Mouse (Mus musculus) cerebellum, adult 2 months (tissue): ENCODE results near the gene Zfpm1.

Experiments
- CTCF ChIP-seq: fragments of 200-500 bp; IDR thresholded peaks from 2 replicates; pipeline ENCODE4 v1.5.1; 2011; ENCODE audit warnings: low read depth, mild to moderate bottlenecking, control low read depth, low read length, moderate library complexity, borderline replicate concordance; ENCODE audit not compliant: insufficient read depth
- POLR2A ChIP-seq: fragments of 200-500 bp; IDR thresholded peaks from 2 replicates; pipeline ENCODE4 v1.6.1; 2011; ENCODE audit warnings: low read length, control low read depth, borderline replicate concordance; ENCODE audit not compliant: insufficient read depth

- no peak for TF ChIP-seq CTCF
- no peak for TF ChIP-seq POLR2A
Observed at GRCm38 (mm10) chr8:122360696-122361416, 78.9 kb downstream of the Zfpm1 start, which contains the start of gene Trhr2.
